Mouse (Mus musculus) embryonic fibroblast, embryonic 13.5 days (primary cell): Measurements from ENCODE around the gene Fkbp8.

Experiments
- CTCF ChIP-seq: IDR thresholded peaks from 2 replicates; pipeline ENCODE4 v1.5.1; 2011; ENCODE audit warnings: mild to moderate bottlenecking, control low read depth, low read length, moderate library complexity, borderline replicate concordance; ENCODE audit not compliant: insufficient read depth
- POLR2A ChIP-seq: IDR thresholded peaks from 2 replicates; pipeline ENCODE4 v1.6.1; 2011; ENCODE audit warnings: low read depth, mild to moderate bottlenecking, control low read depth, low read length, moderate library complexity

DNA sequence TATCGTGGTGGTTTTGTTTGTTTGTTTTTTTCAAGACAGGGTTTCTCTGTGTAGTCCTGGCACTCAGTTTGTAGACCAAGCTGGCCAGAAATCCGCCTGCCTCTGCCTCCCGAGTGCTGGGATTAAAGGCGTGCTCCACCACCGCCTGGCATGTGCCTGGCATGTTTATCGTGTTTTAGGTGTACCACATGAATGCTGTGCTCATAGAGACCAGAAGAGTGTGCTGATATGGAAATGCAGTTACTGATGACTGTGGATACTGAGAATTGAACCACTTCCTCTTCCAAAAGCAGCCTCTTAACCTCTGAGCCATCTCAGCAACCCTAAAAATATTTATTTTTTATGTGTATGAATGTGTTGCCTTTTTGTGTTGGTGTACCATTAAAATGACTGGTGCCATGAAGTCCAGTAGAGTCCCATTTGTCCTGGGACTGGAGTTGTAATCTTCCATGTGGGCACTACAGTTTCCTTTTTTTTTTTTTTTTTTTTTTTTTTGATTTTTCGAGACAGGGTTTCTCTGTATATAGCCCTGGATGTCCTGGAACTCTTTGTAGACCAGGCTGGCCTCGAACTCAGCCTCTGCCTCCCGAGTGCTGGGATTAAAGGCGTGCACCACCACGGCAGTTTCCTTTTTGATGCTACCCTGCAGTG, 15.1 kb upstream of the Fkbp8 start:
- TF ChIP-seq POLR2A: no peak
- TF ChIP-seq CTCF: no peak
